Mouse (Mus musculus): ENCODE measurements around the gene Trim16.

- TF ChIP-seq POLR2A (IDR thresholded peaks at IDR 0.05; ENCODE audit: borderline replicate concordance, extremely low read depth, insufficient read depth, insufficient read length, poor library complexity, severe bottlenecking) (no peak), CTCF (IDR thresholded peaks at IDR 0.05; ENCODE audit: borderline replicate concordance, extremely low read depth, insufficient read depth, insufficient read length) (peak; percentile 47; the same call in 1 of the 2 replicates)
These were observed 10.8 kb upstream of the Trim16 start for GRCm38 (mm10) chr11:62809201-62809600.

All from brain, embryonic 14.5 days (tissue).